Mouse (Mus musculus) stomach, embryonic 14.5 days (tissue): ENCODE results near the gene Rfx7. TPM values are rescaled to one million over a fixed set of nuclear protein-coding genes. Genes with fewer than 3 reads are reported as not detected.
"Not testable (repeated sequence)": the region's sequence is repeated elsewhere in the genome, so short reads cannot be mapped to it uniquely, and the experiment has no call there.

Experiments used
- ATAC-seq: fragments of 200-750 bp; cut with Nextera tagmentation; 2 replicates; pipeline ENCODE4 v1.8.0; 2017; ENCODE audit warnings: low read depth, moderate TSS enrichment; ENCODE audit not compliant: insufficient number of reproducible peaks, insufficient read depth, low FRiP score
- H3K27ac ChIP-seq: fragments of 300-500 bp; sonication (generic); 2 replicates; pipeline ENCODE4 v1.5.1; 2014; ENCODE audit warnings: mild to moderate bottlenecking, low read length, moderate library complexity, mixed read lengths
- H3K27me3 ChIP-seq: fragments of 300-500 bp; sonication (generic); 2 replicates; pipeline ENCODE4 v1.6.1; 2014; ENCODE audit warnings: low read length, control low read depth, mixed read lengths; ENCODE audit not compliant: control insufficient read depth, insufficient read depth
- H3K36me3 ChIP-seq: fragments of 300-500 bp; sonication (generic); 2 replicates; pipeline ENCODE4 v1.6.1; 2014; ENCODE audit warnings: mild to moderate bottlenecking, control low read depth, low read length, moderate library complexity, mixed read lengths; ENCODE audit not compliant: control insufficient read depth, insufficient read depth
- H3K4me1 ChIP-seq: fragments of 300-500 bp; sonication (generic); 2 replicates; pipeline ENCODE4 v1.6.1; 2014; ENCODE audit warnings: low read length, control low read depth, mixed read lengths; ENCODE audit not compliant: control insufficient read depth, insufficient read depth
- H3K4me2 ChIP-seq: fragments of 300-500 bp; sonication (generic); replicated peaks from 2 replicates; pipeline ENCODE4 v1.6.1; 2014; ENCODE audit warnings: low read depth, low read length, control low read depth
- H3K4me3 ChIP-seq: fragments of 300-500 bp; sonication (generic); 2 replicates; pipeline ENCODE4 v1.5.1; 2014; ENCODE audit warnings: low read depth, low read length, control low read depth
- H3K9ac ChIP-seq: fragments of 300-500 bp; sonication (generic); replicated peaks from 2 replicates; pipeline ENCODE4 v1.6.1; 2014; ENCODE audit warnings: low read depth, mild to moderate bottlenecking, control low read depth, low read length, moderate library complexity, mixed read lengths
- H3K9me3 ChIP-seq: fragments of 300-500 bp; sonication (generic); 2 replicates; pipeline ENCODE4 v1.6.1; 2016; ENCODE audit warnings: low read depth, low read length, control low read depth; ENCODE audit not compliant: control insufficient read depth
- WGBS: fragments of 180-500 bp; shearing (Covaris S2); extraction: QIAGEN DNeasy Blood & Tissue Kit; methylation state at CpG from one replicate; pipeline ENCODE4 v1.1.7; 2014; 5-methylcytosine and 5-hydroxymethylcytosine counted together
- polyA plus RNA-seq: library from polyadenylated mRNA; unstranded; fragments of >200 nt; fragmentation: Nextera tagmentation; extraction: Ambion mirVana; gene quantifications from 2 replicates; pipeline ENCODE4 v1.2.1, GENCODE M21; 2014

Gene Rfx7
- polyA plus RNA-seq, 1 experiment from 2014 or later, result 21.7 TPM

GRCm38 (mm10) chr9:72638951-72639842 lies 107.2 kb downstream of the Rfx7 start:
- Histone ChIP-seq H3K4me3 (peak overlapping the region; percentile 20), H3K4me1 (peaks cover 23% of the 10 kb centered on the region), H3K9me3 (no peaks in the 10 kb centered on the region), H3K4me2 (peak overlapping the region; percentile 52), H3K9ac (peak overlapping the region; percentile 36), H3K27ac (peak overlapping the region; percentile 99), H3K27me3 (no peaks in the 10 kb centered on the region), H3K36me3 (no peaks in the 10 kb centered on the region)
- 50% methylated on average over 9 of the region's 9 CpGs for WGBS
- peak; percentile 72 for ATAC-seq

- peak; percentile 94 for ATAC-seq
- peak overlapping the region; percentile 36 for H3K9ac ChIP-seq
- WGBS, result under 1% methylated on average over 27 of the region's 27 CpGs
Observed at GRCm38 (mm10) chr9:72639843-72640621, 108.0 kb downstream of the Rfx7 start.

GRCm38 (mm10) chr9:72640642-72641041 lies 108.6 kb downstream of the Rfx7 start:
- Histone ChIP-seq H3K4me1 (peaks cover 23% of the 10 kb centered on the region), H3K9me3 (no peaks in the 10 kb centered on the region), H3K36me3 (no peaks in the 10 kb centered on the region), H3K4me2 (peak overlapping the region; percentile 52), H3K27ac (peak overlapping the region; percentile 99), H3K9ac (no peak overlapping the region), H3K4me3 (0 out of 2 replicates have a peak overlapping the region, but pooled peaks have one; percentile 20), H3K27me3 (no peaks in the 10 kb centered on the region)
- 10% methylated on average over 7 of the region's 7 CpGs for WGBS
- no peak for ATAC-seq

More at GRCm38 (mm10) chr9:72639843-72640621, 108.0 kb downstream of the Rfx7 start:
- Histone ChIP-seq H3K4me3 (peak overlapping the region; percentile 20), H3K27ac (peak overlapping the region; percentile 99), H3K36me3 (no peaks in the 10 kb centered on the region), H3K9me3 (no peaks in the 10 kb centered on the region), H3K27me3 (no peaks in the 10 kb centered on the region), H3K4me1 (peaks cover 23% of the 10 kb centered on the region), H3K4me2 (peak overlapping the region; percentile 52)

- Histone ChIP-seq H3K36me3 (no peaks in the 10 kb centered on the region), H3K27ac (peak overlapping the region; percentile 99), H3K27me3 (no peaks in the 10 kb centered on the region), H3K9ac (no peak overlapping the region), H3K4me2 (peak overlapping the region; percentile 52), H3K4me3 (no peak overlapping the region), H3K9me3 (no peaks in the 10 kb centered on the region), H3K4me1 (peaks cover 23% of the 10 kb centered on the region)
- 51% methylated on average over 6 of the region's 6 CpGs for WGBS
- ATAC-seq, result no peak
Observed at GRCm38 (mm10) chr9:72641093-72641680, 109.1 kb downstream of the Rfx7 start.

GRCm38 (mm10) chr9:72642756-72643447 lies 110.9 kb downstream of the Rfx7 start:
- WGBS, result 97% methylated on average over 4 of the region's 4 CpGs
- ATAC-seq, result not testable (repeated sequence)

GRCm38 (mm10) chr9:72643651-72644417 lies 111.8 kb downstream of the Rfx7 start:
- H3K9me3 ChIP-seq, result no peaks in the 10 kb centered on the region
- H3K4me1 ChIP-seq, result peaks cover 23% of the 10 kb centered on the region
- no peak overlapping the region for H3K27ac ChIP-seq
- H3K36me3 ChIP-seq, result no peaks in the 10 kb centered on the region
- no peaks in the 10 kb centered on the region for H3K27me3 ChIP-seq
- no peak overlapping the region for H3K4me3 ChIP-seq
- H3K4me2 ChIP-seq, result no peak overlapping the region
- no peak overlapping the region for H3K9ac ChIP-seq
- 76% methylated on average over 6 of the region's 6 CpGs for WGBS
- no peak for ATAC-seq

More at GRCm38 (mm10) chr9:72642756-72643447, 110.9 kb downstream of the Rfx7 start:
- not testable (repeated sequence) for H3K4me2 ChIP-seq, H3K9ac ChIP-seq, H3K4me3 ChIP-seq, H3K27me3 ChIP-seq, H3K36me3 ChIP-seq, H3K9me3 ChIP-seq, H3K27ac ChIP-seq
- H3K4me1 ChIP-seq, result peaks cover 23% of the 10 kb centered on the region

- WGBS, result 25% methylated on average over 6 of the region's 6 CpGs
- no peaks in the 10 kb centered on the region for H3K27me3 ChIP-seq
- H3K36me3 ChIP-seq, result no peaks in the 10 kb centered on the region
- peaks cover 18% of the 10 kb centered on the region for H3K4me1 ChIP-seq
- no peak for ATAC-seq
- no peaks in the 10 kb centered on the region for H3K9me3 ChIP-seq
- no peak overlapping the region for H3K9ac ChIP-seq
- no peak overlapping the region for H3K27ac ChIP-seq
- no peak overlapping the region for H3K4me2 ChIP-seq
- no peak overlapping the region for H3K4me3 ChIP-seq
Observed at GRCm38 (mm10) chr9:72644418-72645110, 112.5 kb downstream of the Rfx7 start.
